Mouse (Mus musculus): ENCODE data around the gene 1700001P01Rik.

1700001P01Rik gene

GRCm38 (mm10) chr11:97758125-97758524 lies 17.6 kb downstream of the 1700001P01Rik start:
- in situ Hi-C loops (cut with MboI, MseI): no loop called here

- in situ Hi-C loops (cut with MboI, MseI): no loop called here
These were observed 22.4 kb downstream of the 1700001P01Rik start for GRCm38 (mm10) chr11:97753277-97753676.

- in situ Hi-C loops (cut with MboI, MseI): no loop called here
These were observed 27.2 kb downstream of the 1700001P01Rik start for GRCm38 (mm10) chr11:97748496-97748895.

GRCm38 (mm10) chr11:97747773-97748172 lies 27.9 kb downstream of the 1700001P01Rik start:
- in situ Hi-C loops (cut with MboI, MseI): no loop called here

GRCm38 (mm10) chr11:97745331-97745721 lies 30.4 kb downstream of the 1700001P01Rik start:
- in situ Hi-C loops (cut with MboI, MseI): no loop called here

GRCm38 (mm10) chr11:97744718-97745330 lies 30.9 kb downstream of the 1700001P01Rik start:
- in situ Hi-C loops (cut with MboI, MseI): loop anchor here in 1 of 2 experiments (5.0 kb wide), 1 partner anchor 38 kb away; no protein-coding TSS in a partner anchor

- in situ Hi-C loops (cut with MboI, MseI): loop anchor here in 1 of 2 experiments (5.0 kb wide), 1 partner anchor 37 kb away; no protein-coding TSS in a partner anchor
These were observed 31.5 kb downstream of the 1700001P01Rik start, which contains the start of gene Pip4k2b for GRCm38 (mm10) chr11:97744063-97744717. TSS of gene Pip4k2b (minus strand) at chr11:97744704.

GRCm38 (mm10) chr11:97743423-97743822 lies 32.3 kb downstream of the 1700001P01Rik start:
- in situ Hi-C loops (cut with MboI, MseI): loop anchor here in 1 of 2 experiments (5.0 kb wide), 1 partner anchor 36 kb away; no protein-coding TSS in a partner anchor

- in situ Hi-C loops (cut with MboI, MseI): loop anchor here in 1 of 2 experiments (5.0 kb wide), 1 partner anchor 35 kb away; no protein-coding TSS in a partner anchor
These were observed 33.1 kb downstream of the 1700001P01Rik start for GRCm38 (mm10) chr11:97742591-97742990.

- in situ Hi-C loops (cut with MboI, MseI): loop anchor here in 1 of 2 experiments (5.0 kb wide), 1 partner anchor 35 kb away; no protein-coding TSS in a partner anchor
These were observed 33.6 kb downstream of the 1700001P01Rik start for GRCm38 (mm10) chr11:97742157-97742556.

GRCm38 (mm10) chr11:97740190-97740589 lies 35.5 kb downstream of the 1700001P01Rik start:
- in situ Hi-C loops (cut with MboI, MseI): loop anchor here in 1 of 2 experiments (5.0 kb wide), 1 partner anchor 33 kb away; no protein-coding TSS in a partner anchor

GRCm38 (mm10) chr11:97739155-97739554 lies 36.6 kb downstream of the 1700001P01Rik start:
- in situ Hi-C loops (cut with MboI, MseI): loop anchor here in 1 of 2 experiments (5.0 kb wide), 1 partner anchor 37 kb away; the partner anchor contains the start of genes Pcgf2 and Psmb3

- in situ Hi-C loops (cut with MboI, MseI): loop anchor here in 1 of 2 experiments (5.0 kb wide), 1 partner anchor 36 kb away; the partner anchor contains the start of genes Pcgf2 and Psmb3
These were observed 37.0 kb downstream of the 1700001P01Rik start for GRCm38 (mm10) chr11:97738703-97739102.

GRCm38 (mm10) chr11:97737600-97737999 lies 38.1 kb downstream of the 1700001P01Rik start:
- in situ Hi-C loops (cut with MboI, MseI): loop anchor here in 1 of 2 experiments (5.0 kb wide), 1 partner anchor 35 kb away; the partner anchor contains the start of genes Pcgf2 and Psmb3

- in situ Hi-C loops (cut with MboI, MseI): loop anchor here in 1 of 2 experiments (5.0 kb wide), 1 partner anchor 34 kb away; the partner anchor contains the start of genes Pcgf2 and Psmb3
These were observed 39.1 kb downstream of the 1700001P01Rik start for GRCm38 (mm10) chr11:97736645-97737044.

GRCm38 (mm10) chr11:97734810-97735209 lies 40.9 kb downstream of the 1700001P01Rik start:
- in situ Hi-C loops (cut with MboI, MseI): loop anchor here in 1 of 2 experiments (5.0 kb wide), 1 partner anchor 33 kb away; the partner anchor contains the start of genes Pcgf2 and Psmb3

- in situ Hi-C loops (cut with MboI, MseI): no loop called here
These were observed 42.0 kb downstream of the 1700001P01Rik start for GRCm38 (mm10) chr11:97733689-97734088.

GRCm38 (mm10) chr11:97728730-97729129 lies 47.0 kb downstream of the 1700001P01Rik start:
- in situ Hi-C loops (cut with MboI, MseI): no loop called here

- in situ Hi-C loops (cut with MboI, MseI): no loop called here
These were observed 47.4 kb downstream of the 1700001P01Rik start for GRCm38 (mm10) chr11:97728311-97728710.

- in situ Hi-C loops (cut with MboI, MseI): no loop called here
These were observed 52.0 kb downstream of the 1700001P01Rik start for GRCm38 (mm10) chr11:97723709-97724108.

All from T-helper 17 cell (primary cell).